Mouse (Mus musculus) E14TG2a.4 (cell line): ENCODE measurements around the gene Mcoln2.

ENCODE experiments used
- H3K27me3 ChIP-seq: 2 replicates; pipeline ENCODE4 v1.6.1; 2014; ENCODE audit warnings: low read length, control low read depth; ENCODE audit not compliant: insufficient read depth
- H3K36me3 ChIP-seq: 2 replicates; pipeline ENCODE4 v1.6.1; 2014; ENCODE audit warnings: low read length, control low read depth; ENCODE audit not compliant: insufficient read depth
- H3K4me1 ChIP-seq: replicated peaks from 2 replicates; pipeline ENCODE4 v1.6.1; 2014; ENCODE audit warnings: low read depth, low read length, control low read depth
- H3K4me3 ChIP-seq: replicated peaks from 2 replicates; pipeline ENCODE4 v1.5.1; 2014; ENCODE audit warnings: mild to moderate bottlenecking, low read length
- H3K9me3 ChIP-seq: 2 replicates; pipeline ENCODE4 v1.6.1; 2014; ENCODE audit warnings: low read length, control low read depth
- CTCF ChIP-seq: conservative IDR thresholded peaks from 2 replicates; pipeline ENCODE4 v1.5.1; 2014; ENCODE audit warnings: low read length
- NANOG ChIP-seq: IDR thresholded peaks from 2 replicates; pipeline ENCODE4 v1.6.1; 2014; ENCODE audit warnings: borderline replicate concordance, low read length, mixed read lengths
- POU5F1 ChIP-seq: IDR thresholded peaks from 2 replicates; pipeline ENCODE4 v1.6.1; 2014; ENCODE audit warnings: low read length, borderline replicate concordance

Gene Mcoln2

GRCm38 (mm10) chr3:146234530-146234929 is 84.9 kb downstream of the Mcoln2 start:
- H3K36me3 ChIP-seq, result no peaks in the 10 kb centered on the region
- H3K4me1 ChIP-seq, result peaks cover 8% of the 10 kb centered on the region; the same call in 1 of the 2 replicates
- H3K27me3 ChIP-seq, result peaks cover 1% of the 10 kb centered on the region; the same call in 1 of the 2 replicates
- no peak overlapping the region for H3K4me3 ChIP-seq
- no peak for TF ChIP-seq NANOG
- TF ChIP-seq POU5F1, result no peak
- TF ChIP-seq CTCF, result no peak
- no peaks in the 10 kb centered on the region for H3K9me3 ChIP-seq

- no peaks in the 10 kb centered on the region for H3K9me3 ChIP-seq
- H3K4me1 ChIP-seq, result peaks cover 8% of the 10 kb centered on the region; the same call in 1 of the 2 replicates
- TF ChIP-seq POU5F1, result no peak
- TF ChIP-seq CTCF, result no peak
- TF ChIP-seq NANOG, result no peak
- H3K36me3 ChIP-seq, result no peaks in the 10 kb centered on the region
- H3K4me3 ChIP-seq, result no peak overlapping the region
- 0 out of 2 replicates have a peak, but pooled peaks cover 2% of the 10 kb centered on the region for H3K27me3 ChIP-seq
Measured at GRCm38 (mm10) chr3:146236280-146236679, 86.6 kb downstream of the Mcoln2 start.

GRCm38 (mm10) chr3:146237676-146238075 is 88.0 kb downstream of the Mcoln2 start:
- Histone ChIP-seq H3K4me1 (peaks cover 6% of the 10 kb centered on the region; the same call in 1 of the 2 replicates), H3K4me3 (no peak overlapping the region), H3K27me3 (0 out of 2 replicates have a peak, but pooled peaks cover 2% of the 10 kb centered on the region), H3K9me3 (no peaks in the 10 kb centered on the region), H3K36me3 (no peaks in the 10 kb centered on the region)
- no peak for TF ChIP-seq NANOG

GRCm38 (mm10) chr3:146244630-146245029 is 95.0 kb downstream of the Mcoln2 start:
- no peaks in the 10 kb centered on the region for H3K9me3 ChIP-seq
- no peak overlapping the region for H3K4me3 ChIP-seq
- 0 out of 2 replicates have a peak, but pooled peaks cover under 1% of the 10 kb centered on the region for H3K27me3 ChIP-seq
- no peak for TF ChIP-seq CTCF
- TF ChIP-seq NANOG, result no peak
- no peak for TF ChIP-seq POU5F1
- H3K36me3 ChIP-seq, result no peaks in the 10 kb centered on the region
- no peaks in the 10 kb centered on the region for H3K4me1 ChIP-seq
